Mouse (Mus musculus) limb, embryonic 11.5 days (tissue): ENCODE data around the gene Tef. TPM values are rescaled to one million over a fixed set of nuclear protein-coding genes. Genes with fewer than 3 reads are reported as not detected.

Experiments
- ATAC-seq: fragments of 200-750 bp; cut with Nextera tagmentation; 2 replicates; pipeline ENCODE4 v1.8.0; 2017; ENCODE audit warnings: low read depth; ENCODE audit not compliant: insufficient number of reproducible peaks, low FRiP score, low TSS enrichment
- DNase-seq: peaks from one replicate; pipeline ENCODE4 v3.0.0-alpha.2; 2015; ENCODE audit warnings: low spot score
- H3K27ac ChIP-seq: fragments of 300-500 bp; sonication (generic); replicated peaks from 2 replicates; pipeline ENCODE4 v1.5.1; 2014; ENCODE audit warnings: low read depth, mild to moderate bottlenecking, low read length
- H3K27me3 ChIP-seq: fragments of 300-500 bp; sonication (generic); 2 replicates; pipeline ENCODE4 v1.6.1; 2014; ENCODE audit warnings: mild to moderate bottlenecking, low read length, mixed read lengths; ENCODE audit not compliant: control insufficient read depth, insufficient read depth
- H3K36me3 ChIP-seq: fragments of 300-500 bp; sonication (generic); 2 replicates; pipeline ENCODE4 v1.6.1; 2014; ENCODE audit warnings: mild to moderate bottlenecking, low read length, moderate library complexity, mixed read lengths; ENCODE audit not compliant: control insufficient read depth, insufficient read depth
- H3K4me1 ChIP-seq: fragments of 300-500 bp; sonication (generic); 2 replicates; pipeline ENCODE4 v1.6.1; 2014; ENCODE audit warnings: low read length, mixed read lengths; ENCODE audit not compliant: control insufficient read depth, insufficient read depth
- H3K4me2 ChIP-seq: fragments of 300-500 bp; sonication (generic); 2 replicates; pipeline ENCODE4 v1.6.1; 2014; ENCODE audit warnings: low read depth, mild to moderate bottlenecking, moderate library complexity; ENCODE audit not compliant: severe bottlenecking
- H3K4me3 ChIP-seq: fragments of 300-500 bp; sonication (generic); 2 replicates; pipeline ENCODE4 v1.5.1; 2014; ENCODE audit warnings: low read depth, low read length
- H3K9ac ChIP-seq: fragments of 300-500 bp; sonication (generic); 2 replicates; pipeline ENCODE4 v1.6.1; 2014; ENCODE audit warnings: mild to moderate bottlenecking, low read length
- H3K9me3 ChIP-seq: fragments of 300-500 bp; sonication (generic); 2 replicates; pipeline ENCODE4 v1.6.1; 2016; ENCODE audit warnings: low read length; ENCODE audit not compliant: control insufficient read depth
- WGBS: fragments of 180-500 bp; shearing (Covaris S2); extraction: QIAGEN DNeasy Blood & Tissue Kit; methylation state at CpG from one replicate; pipeline ENCODE4 v1.1.7; 2014; 5-methylcytosine and 5-hydroxymethylcytosine counted together
- polyA plus RNA-seq: library from polyadenylated mRNA; unstranded; fragments of >200 nt; fragmentation: Nextera tagmentation; extraction: Ambion mirVana; gene quantifications from 2 replicates; pipeline ENCODE4 v1.2.1, GENCODE M21; 2014

Gene Tef
- polyA plus RNA-seq, 1 experiment from 2014 or later, result 14.6 TPM

- H3K4me2 ChIP-seq, result peak overlapping the region; percentile 81
- H3K4me1 ChIP-seq, result 0 out of 2 replicates have a peak, but pooled peaks cover 6% of the 10 kb centered on the region
- DNase-seq (no peak), ATAC-seq (peak; percentile 22)
- peak overlapping the region; percentile 72 for H3K9ac ChIP-seq
- peak overlapping the region; percentile 75 for H3K4me3 ChIP-seq
- no peak overlapping the region; the same call in 1 of the 2 replicates for H3K27ac ChIP-seq
- H3K36me3 ChIP-seq, result peaks cover 4% of the 10 kb centered on the region; the same call in 1 of the 2 replicates
- H3K27me3 ChIP-seq, result no peaks in the 10 kb centered on the region
- 2% methylated on average over 21 of the region's 26 CpGs for WGBS
- no peaks in the 10 kb centered on the region for H3K9me3 ChIP-seq
Measured at GRCm38 (mm10) chr15:81811599-81811996, 9.4 kb downstream of the Tef start.

GRCm38 (mm10) chr15:81812287-81812686, 10.1 kb downstream of the Tef start:
- peak overlapping the region; percentile 75 for H3K4me3 ChIP-seq
- DNase-seq, result no peak
- ATAC-seq, result no peak
- peak overlapping the region; percentile 72 for H3K9ac ChIP-seq
- H3K36me3 ChIP-seq, result peaks cover 4% of the 10 kb centered on the region; the same call in 1 of the 2 replicates
- no peaks in the 10 kb centered on the region for H3K9me3 ChIP-seq
- H3K27me3 ChIP-seq, result no peaks in the 10 kb centered on the region
- peak overlapping the region; percentile 81 for H3K4me2 ChIP-seq
- no peak overlapping the region for H3K27ac ChIP-seq
- H3K4me1 ChIP-seq, result 0 out of 2 replicates have a peak, but pooled peaks cover 6% of the 10 kb centered on the region
- 53% methylated on average over 3 of the region's 3 CpGs for WGBS

- DNase-seq, result no peak
- H3K4me3 ChIP-seq, result no peak overlapping the region
- peak overlapping the region; percentile 81; the same call in 1 of the 2 replicates for H3K4me2 ChIP-seq
- H3K27me3 ChIP-seq, result no peaks in the 10 kb centered on the region
- 0 out of 2 replicates have a peak, but pooled peaks cover 6% of the 10 kb centered on the region for H3K4me1 ChIP-seq
- no peaks in the 10 kb centered on the region for H3K9me3 ChIP-seq
- ATAC-seq, result no peak
- H3K9ac ChIP-seq, result peak overlapping the region; percentile 72; the same call in 1 of the 2 replicates
- H3K27ac ChIP-seq, result no peak overlapping the region
- 67% methylated on average over 7 of the region's 7 CpGs for WGBS
- peaks cover 4% of the 10 kb centered on the region; the same call in 1 of the 2 replicates for H3K36me3 ChIP-seq
Measured at GRCm38 (mm10) chr15:81812696-81813631, 10.7 kb downstream of the Tef start.

- no peak for ATAC-seq
- no peak overlapping the region for H3K4me3 ChIP-seq
- no peaks in the 10 kb centered on the region for H3K27me3 ChIP-seq
- peaks cover 5% of the 10 kb centered on the region; the same call in 1 of the 2 replicates for H3K36me3 ChIP-seq
- H3K9me3 ChIP-seq, result no peaks in the 10 kb centered on the region
- H3K27ac ChIP-seq, result no peak overlapping the region
- no peak for DNase-seq
- 91% methylated on average over 5 of the region's 5 CpGs for WGBS
- H3K4me2 ChIP-seq, result no peak overlapping the region
- H3K9ac ChIP-seq, result no peak overlapping the region
- H3K4me1 ChIP-seq, result 0 out of 2 replicates have a peak, but pooled peaks cover 6% of the 10 kb centered on the region
Measured at GRCm38 (mm10) chr15:81813986-81814705, 11.9 kb downstream of the Tef start.

- Histone ChIP-seq H3K27ac (no peak overlapping the region), H3K9me3 (no peaks in the 10 kb centered on the region), H3K36me3 (peaks cover 8% of the 10 kb centered on the region; the same call in 1 of the 2 replicates), H3K4me1 (0 out of 2 replicates have a peak, but pooled peaks cover 6% of the 10 kb centered on the region), H3K4me3 (no peak overlapping the region), H3K4me2 (no peak overlapping the region), H3K27me3 (no peaks in the 10 kb centered on the region), H3K9ac (no peak overlapping the region)
- no peak for ATAC-seq
- 93% methylated on average over 12 of the region's 12 CpGs for WGBS
- no peak for DNase-seq
Measured at GRCm38 (mm10) chr15:81814716-81815370, 12.6 kb downstream of the Tef start.

GRCm38 (mm10) chr15:81818404-81818803, 16.2 kb downstream of the Tef start:
- peaks cover 10% of the 10 kb centered on the region; the same call in 1 of the 2 replicates for H3K36me3 ChIP-seq
- no peaks in the 10 kb centered on the region for H3K9me3 ChIP-seq
- no peak overlapping the region for H3K27ac ChIP-seq
- no peak overlapping the region for H3K4me3 ChIP-seq
- no peak overlapping the region for H3K4me2 ChIP-seq
- DNase-seq, result no peak
- H3K27me3 ChIP-seq, result no peaks in the 10 kb centered on the region
- no peak for ATAC-seq
- H3K4me1 ChIP-seq, result no peaks in the 10 kb centered on the region
- H3K9ac ChIP-seq, result no peak overlapping the region
- 87% methylated on average over 3 of the region's 3 CpGs for WGBS

GRCm38 (mm10) chr15:81822631-81823030, 20.4 kb downstream of the Tef start:
- WGBS, result 84% methylated on average over 3 of the region's 3 CpGs
- peaks cover 8% of the 10 kb centered on the region; the same call in 1 of the 2 replicates for H3K36me3 ChIP-seq
- no peak overlapping the region for H3K27ac ChIP-seq
- DNase-seq, result no peak
- H3K4me3 ChIP-seq, result no peak overlapping the region
- ATAC-seq, result no peak
- no peaks in the 10 kb centered on the region for H3K9me3 ChIP-seq
- H3K4me1 ChIP-seq, result no peaks in the 10 kb centered on the region
- no peak overlapping the region for H3K9ac ChIP-seq
- H3K27me3 ChIP-seq, result no peaks in the 10 kb centered on the region
- H3K4me2 ChIP-seq, result no peak overlapping the region

- Histone ChIP-seq H3K9me3 (no peaks in the 10 kb centered on the region), H3K9ac (no peak overlapping the region), H3K36me3 (peaks cover 5% of the 10 kb centered on the region; the same call in 1 of the 2 replicates), H3K4me3 (no peak overlapping the region), H3K27ac (no peak overlapping the region), H3K4me2 (no peak overlapping the region), H3K4me1 (no peaks in the 10 kb centered on the region), H3K27me3 (no peaks in the 10 kb centered on the region)
- DNase-seq (no peak), ATAC-seq (no peak)
- whole genome bisulfite sequencing, result 83% methylated on average over 3 of the region's 3 CpGs
Measured at GRCm38 (mm10) chr15:81824832-81825231, 22.6 kb downstream of the Tef start.
